Mouse (Mus musculus) urinary bladder, postnatal 36 days (tissue): ENCODE measurements around the gene Ccdc92.

Experiments
- DNase-seq, 2 experiments: peaks; one replicate each; pipeline ENCODE4 v3.0.0; 2022; ENCODE audit warnings: low spot score in 2 of 2, mixed read lengths in 1 of 2

The Ccdc92 gene

DNA sequence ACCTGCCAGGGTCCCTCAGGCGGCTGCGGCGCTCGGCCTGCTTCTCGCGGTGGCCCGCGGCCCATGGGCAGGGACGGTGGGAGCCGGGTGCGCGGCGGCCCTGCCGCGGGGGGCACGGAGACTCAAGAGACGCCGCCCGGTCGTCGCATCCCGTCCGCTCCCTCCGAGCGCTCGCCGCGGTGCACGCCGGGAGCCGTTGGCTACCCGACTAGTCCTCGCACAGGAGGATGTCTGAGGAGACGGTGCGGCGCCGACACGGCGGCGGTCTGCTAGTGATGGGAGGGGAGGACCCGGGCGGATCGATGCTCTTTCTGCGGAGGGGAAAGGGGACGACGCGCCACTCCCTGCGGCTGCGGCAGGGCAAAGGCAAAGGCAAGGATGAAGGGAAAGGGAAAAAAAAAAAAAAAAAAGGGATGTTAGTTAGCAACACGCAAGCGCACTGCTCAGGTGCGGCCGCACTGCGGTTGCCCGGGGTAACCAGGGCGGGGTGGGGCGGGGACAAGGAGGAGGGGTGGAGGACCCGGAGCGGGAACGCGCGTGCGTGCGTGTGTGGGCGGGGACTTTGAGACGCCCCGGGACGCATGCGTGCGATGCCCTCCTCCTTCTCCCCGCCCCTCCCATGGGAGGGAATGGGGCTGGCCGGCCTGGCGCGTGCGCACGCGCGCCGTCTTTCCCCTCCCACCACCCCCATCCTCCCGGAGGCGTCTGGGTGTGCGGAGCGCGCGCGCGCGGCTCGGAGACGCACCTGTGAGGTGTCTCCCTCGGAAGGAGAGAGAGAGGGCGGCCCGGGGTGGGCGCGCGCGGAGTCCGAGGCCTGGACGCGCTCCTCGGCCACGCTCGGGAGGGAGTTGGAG, at the start of gene Ccdc92, which contains the start of gene Zfp664:
Ccdc92 (minus strand) TSS at position 412 of the 854 bp plus-strand sequence.
Zfp664 (plus strand) TSS at position 679 of the 854 bp plus-strand sequence.
- peak; percentile 92 to 96 for DNase-seq

DNA sequence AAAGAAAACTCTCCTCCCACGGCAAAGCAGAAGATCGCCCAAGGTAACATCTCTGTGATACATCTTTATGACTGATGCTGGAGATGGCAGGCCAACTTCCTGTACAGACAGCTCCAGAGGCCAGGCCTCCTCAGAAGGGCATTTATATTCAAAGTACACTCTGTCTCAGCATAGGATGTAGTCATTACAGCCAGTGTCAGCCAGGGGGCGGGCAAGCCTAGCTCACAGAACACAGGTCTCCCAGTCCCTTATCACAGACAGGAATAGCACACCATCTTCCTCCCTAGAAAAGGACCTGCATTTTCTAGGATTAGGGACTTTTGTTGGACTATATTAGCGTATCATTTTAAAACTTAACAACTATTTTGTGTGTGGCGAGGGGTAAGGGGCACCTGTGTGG, 46.6 kb upstream of the Ccdc92 start:
- DNase-seq = peak; percentile 62 to 79

GRCm38 (mm10) chr5:124906890-124907289, 44.7 kb upstream of the Ccdc92 start:
- DNase-seq = no peak

DNA sequence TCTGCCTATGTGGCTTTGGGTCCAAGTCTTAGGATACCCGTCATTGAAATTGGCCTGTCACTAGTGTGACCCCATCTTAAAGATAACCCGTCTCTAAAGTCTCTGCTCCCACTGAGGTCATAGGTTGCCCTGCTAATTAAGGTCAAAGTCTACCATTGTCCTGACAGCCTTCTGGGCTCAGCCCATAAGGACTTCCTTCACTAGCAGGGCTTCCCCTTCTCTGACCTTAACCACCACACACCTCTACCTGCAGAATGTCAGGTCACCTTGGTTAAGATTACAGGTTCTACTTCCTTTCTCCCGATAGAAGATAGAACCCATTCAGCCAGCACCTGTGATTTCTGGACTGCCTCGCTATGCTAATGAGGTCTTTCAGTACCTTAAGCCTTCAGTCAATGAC, 41.6 kb upstream of the Ccdc92 start:
- DNase-seq = no peak

GRCm38 (mm10) chr5:124902195-124902594, 40.0 kb upstream of the Ccdc92 start:
- DNase-seq = no peak

DNA sequence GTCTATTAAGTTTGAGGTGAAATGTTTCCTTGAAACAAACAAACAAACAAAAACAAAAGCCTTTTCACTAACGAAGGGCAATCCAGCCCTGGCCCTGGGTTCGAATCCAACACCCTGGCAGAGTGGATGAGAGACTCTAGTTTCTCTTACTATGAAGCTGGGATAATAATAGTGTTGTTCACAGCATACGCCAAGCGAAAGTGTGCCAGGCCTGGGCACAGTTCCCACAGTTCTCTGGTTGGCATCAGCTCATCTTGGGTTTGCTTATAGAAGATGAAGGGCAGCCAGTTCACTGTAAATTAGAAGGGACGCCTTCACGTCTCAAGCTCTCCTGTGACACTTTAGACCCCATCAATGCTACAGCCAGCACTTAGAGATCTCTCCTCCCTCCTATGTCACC, 39.5 kb upstream of the Ccdc92 start:
- DNase-seq = no peak

DNA sequence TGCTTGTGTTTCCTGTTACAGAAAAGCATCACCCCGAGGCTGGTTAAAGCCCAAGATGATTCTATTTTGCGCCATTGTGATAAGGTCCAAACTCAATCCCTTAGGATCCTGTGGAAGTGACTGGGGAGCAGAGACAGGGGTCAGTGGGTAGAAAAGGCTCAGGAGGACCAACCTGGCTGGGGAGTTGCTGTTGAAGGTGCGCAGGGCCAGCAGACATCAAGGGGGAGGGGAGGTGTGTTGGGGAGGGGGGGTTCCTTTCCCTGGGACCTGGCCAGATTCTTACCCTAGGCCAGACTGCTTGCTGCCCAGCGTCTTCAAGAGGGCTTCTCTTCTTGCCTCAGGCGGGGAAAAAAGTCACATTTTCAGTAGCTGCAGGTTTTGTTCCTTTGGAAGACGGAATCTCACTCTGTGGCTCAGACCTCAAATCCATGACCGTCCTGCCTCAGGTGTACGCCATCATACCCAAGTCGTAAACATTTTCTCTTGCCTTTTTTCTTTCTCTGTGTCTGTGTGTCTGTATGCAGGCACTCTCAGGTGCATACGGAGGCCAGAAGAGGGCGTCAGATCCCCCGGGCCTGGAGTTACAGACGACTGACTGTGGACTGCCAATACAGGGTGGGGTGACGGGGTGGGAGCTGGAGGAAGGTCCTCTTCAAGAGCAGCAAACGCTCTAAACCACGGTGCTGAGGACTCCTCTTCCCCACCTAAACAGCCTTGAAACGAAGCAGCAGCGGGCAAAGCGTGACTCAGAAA, 38.7 kb upstream of the Ccdc92 start:
- DNase-seq = no peak

DNA sequence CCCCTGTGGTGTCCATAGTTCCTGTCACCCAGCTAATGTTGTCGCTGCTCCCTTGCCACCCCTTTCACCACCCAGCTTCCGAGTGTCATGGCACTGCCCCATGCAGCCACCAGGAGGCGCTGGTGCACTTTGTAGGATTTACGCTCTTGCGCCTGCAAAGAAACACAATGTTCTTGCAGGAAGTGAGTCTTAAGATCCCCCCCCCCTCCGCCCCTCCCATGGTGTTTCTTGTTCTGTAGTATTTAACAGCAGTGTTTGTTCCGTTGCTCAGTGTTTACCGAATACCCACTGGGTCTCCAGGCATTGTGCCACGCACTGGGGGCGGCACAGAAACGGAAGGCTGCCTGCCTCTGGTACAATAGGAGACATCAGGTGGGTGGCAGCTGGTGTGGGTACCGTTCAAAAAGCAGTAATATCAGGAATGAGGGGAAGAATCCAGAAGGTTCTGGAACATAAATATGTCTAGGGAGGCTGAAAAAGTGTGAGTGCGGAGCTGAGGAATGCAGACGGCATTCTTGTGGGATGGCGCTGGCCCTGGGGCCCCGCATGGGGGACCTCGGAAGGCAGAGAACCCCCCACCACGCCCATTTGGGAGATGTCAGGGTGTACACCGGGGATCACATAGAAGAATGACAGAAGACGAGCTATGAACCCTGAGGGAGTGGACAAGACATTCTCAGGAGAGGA, 37.9 kb upstream of the Ccdc92 start:
- DNase-seq = peak; percentile 70 to 85

DNA sequence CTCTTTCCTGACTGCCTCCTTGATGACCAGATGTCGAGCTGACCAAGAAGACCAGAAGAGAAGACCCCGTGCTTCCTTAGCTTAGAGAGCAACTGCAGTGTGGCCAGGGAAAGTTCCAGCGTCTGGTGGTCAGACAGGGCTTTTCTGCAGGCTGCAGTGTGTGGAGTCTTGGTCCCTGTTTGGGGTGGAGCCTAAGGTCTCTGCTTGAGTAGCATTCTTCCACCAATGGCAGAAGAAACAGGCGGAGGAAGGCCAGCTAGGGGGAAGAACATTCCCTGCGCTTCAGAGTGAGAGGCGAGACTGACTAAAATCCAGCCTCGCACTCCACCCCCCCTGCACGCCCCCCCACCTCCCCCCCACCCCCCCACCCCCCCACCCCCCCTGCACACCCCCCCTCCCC, 33.9 kb upstream of the Ccdc92 start:
- DNase-seq = no peak

DNA sequence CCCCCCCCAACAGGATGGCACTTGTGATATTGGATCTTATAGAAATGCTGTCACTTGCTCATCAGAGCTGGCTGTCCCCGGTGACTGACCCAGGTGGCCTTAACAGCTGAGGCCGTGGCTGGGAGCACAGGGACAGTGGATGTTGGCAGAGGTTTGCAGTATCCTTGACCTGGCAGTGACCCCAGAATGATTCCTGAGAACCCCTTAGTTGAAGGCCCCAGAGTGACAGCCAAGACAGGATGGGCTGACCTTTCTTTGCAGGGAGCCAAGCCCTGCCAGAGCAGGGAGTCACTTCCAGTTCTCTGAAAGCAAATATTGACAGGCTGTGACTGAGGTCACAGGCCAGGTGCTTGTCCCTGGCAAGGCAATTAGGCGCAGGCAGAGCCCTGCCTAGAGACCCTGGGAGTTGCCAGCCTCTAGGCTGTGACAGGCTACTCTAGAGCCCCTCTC, 29.7 kb upstream of the Ccdc92 start:
- DNase-seq = no peak

DNA sequence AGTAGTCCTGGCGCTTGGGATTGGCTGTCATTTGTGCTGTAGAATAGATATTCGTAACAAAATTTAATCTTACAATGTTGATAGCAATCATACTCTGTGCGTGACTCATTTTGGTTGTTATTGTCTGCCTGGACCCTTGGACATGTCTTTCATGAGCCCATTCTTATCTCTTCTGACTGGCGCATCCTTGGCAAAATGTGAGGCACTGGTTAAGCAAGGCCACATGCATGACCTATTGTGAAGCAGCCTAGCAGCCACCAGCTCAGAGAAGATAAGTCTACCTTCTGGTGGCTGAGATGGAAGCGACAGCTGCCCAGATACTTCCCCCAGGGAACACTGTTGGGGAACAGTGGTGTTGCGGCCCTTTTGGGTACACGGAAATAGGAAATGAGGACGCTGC, 26.4 kb upstream of the Ccdc92 start:
- DNase-seq = no peak

DNA sequence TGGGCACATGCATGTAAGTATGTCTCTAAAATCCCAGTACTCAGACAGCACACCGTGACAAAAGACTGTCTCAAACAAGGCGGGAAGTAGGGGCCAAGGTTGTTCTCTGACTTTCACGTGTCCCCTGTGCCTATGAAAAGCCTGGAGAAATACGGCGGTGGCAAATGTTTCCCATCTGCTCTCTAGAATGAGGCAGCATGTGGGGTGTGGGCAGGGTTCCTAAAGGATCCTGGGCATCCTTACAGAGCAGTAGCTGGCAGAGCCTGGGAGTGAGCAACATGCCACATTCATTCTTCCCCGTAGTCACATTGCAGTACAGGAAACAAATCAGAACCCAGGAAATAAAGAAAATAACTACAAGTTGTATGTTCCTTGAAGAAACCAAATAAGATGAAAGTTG, 21.7 kb upstream of the Ccdc92 start:
- DNase-seq = no peak

- no peak for DNase-seq
Measured at GRCm38 (mm10) chr5:124879801-124880200, 17.6 kb upstream of the Ccdc92 start.

DNA sequence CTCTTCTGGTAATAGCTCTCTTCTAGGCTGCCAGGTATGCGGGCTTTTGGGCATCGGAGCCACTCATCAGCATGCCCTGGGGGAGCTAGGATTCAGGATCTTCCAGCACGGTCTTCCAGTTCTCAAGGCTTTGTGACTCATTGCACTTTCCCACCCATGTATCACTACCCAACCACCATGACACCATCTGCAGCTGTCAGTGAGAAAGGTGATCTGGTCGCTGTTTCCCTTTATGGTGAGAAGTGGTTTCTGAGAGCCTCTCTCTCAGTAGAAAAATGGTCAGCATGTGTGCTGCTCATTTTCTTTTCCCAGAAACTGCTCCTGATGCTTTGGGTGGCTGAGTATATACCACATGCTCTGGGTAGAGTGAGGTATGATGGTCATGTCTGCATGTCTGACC, 17.0 kb upstream of the Ccdc92 start:
- DNase-seq = no peak

GRCm38 (mm10) chr5:124873890-124874601, 11.8 kb upstream of the Ccdc92 start:
- DNase-seq = no peak

GRCm38 (mm10) chr5:124873096-124873495, 10.9 kb upstream of the Ccdc92 start:
- DNase-seq = no peak

DNA sequence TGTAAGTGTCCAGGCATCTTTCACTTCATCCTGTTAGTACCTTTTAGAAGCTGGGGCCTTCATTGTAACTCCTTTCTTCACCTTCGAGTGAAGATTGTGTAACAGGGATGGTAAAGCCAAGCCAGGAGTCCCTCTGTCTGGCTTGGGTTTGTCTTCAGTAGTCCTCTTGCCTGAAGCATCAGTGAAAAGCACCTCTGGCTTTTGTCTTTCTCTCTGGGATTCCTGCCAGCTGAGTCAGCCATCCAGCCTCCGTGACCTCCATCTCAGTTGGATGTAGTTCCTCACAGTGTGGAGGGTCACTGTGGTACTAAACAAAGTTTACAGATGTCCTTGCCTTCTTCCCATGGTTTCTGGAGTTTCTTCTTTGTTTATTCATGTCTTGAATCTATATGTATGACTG, 9.8 kb upstream of the Ccdc92 start:
- peak; percentile 23 to 43 for DNase-seq

DNA sequence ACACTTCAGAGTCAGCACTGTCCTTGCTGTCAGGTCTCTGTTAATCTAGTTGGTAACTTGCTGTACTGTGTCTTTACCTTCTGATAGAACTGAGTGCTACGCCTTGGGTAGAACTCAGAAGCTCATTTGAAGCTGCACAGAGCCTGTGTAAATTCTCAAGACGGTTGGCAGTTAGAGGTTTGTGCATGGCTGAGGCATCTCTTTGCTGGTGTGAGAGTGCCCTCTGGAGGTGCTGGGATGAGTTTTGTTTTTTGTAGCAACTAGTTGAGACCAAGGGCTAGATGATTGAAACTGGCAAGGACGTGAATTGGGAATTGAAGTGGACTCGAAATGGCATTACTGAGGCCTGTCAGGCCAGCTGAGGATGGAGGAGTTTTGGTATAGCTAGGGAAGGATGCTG, 6.8 kb upstream of the Ccdc92 start:
- DNase-seq = peak; percentile 37 to 60

GRCm38 (mm10) chr5:124862871-124863741, 882 bp upstream of the Ccdc92 start:
- DNase-seq = peak; percentile 16 to 18

DNA sequence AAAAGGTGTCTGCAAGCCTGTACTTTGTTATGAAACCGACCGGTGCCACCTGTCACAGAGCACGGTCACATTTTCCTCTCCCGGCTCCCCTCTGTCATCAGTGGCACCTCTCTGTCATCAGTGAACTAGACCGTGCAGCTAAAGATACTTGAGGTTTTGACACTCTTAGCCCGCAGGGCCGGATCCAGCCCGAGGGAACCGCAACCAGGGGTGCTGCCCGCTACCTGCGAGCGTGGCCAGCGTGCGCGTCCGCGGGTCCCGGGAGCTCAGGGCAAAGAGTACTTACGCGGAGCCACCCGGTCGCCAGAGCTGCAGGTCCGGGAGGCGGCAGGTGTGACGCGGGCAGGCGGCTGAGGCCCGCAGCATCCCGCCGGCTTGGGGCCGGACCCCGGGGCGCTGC, 761 bp downstream of the Ccdc92 start:
- peak; percentile 11 to 13 for DNase-seq

GRCm38 (mm10) chr5:124860013-124860412, 2.2 kb downstream of the Ccdc92 start:
- no peak for DNase-seq
